Mouse (Mus musculus): ENCODE results near the gene Mmp14.

Gene Mmp14

DNA sequence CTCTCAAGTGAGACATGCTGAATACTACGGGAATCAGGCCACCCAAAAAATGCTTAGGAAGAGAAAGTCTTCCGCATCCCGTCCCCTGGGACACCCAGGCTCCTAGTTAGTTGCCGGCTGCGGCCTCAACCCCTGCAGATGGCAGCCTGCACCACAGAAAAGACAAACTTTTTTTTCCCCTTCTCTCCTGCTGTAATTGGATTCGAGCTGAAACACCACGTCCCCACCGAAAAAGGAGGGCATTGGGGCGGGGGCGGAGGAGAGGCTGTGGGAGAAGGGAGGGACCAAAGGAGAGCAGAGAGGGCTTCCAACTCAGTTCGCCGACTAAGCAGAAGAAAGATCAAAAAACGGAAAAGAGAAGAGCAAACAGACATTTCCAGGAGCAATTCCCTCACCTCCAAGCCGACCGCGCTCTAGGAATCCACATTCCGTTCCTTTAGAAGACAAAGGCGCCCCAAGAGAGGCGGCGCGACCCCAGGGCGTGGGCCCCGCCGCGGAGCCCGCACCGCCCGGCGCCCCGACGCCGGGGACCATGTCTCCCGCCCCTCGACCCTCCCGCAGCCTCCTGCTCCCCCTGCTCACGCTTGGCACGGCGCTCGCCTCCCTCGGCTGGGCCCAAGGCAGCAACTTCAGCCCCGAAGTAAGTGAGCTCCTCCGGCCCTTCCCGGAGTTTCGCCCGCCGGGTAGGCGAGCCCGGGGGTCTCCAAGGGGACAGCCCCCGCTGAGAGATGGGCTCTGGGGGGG is at the start of gene Mmp14:
Gene Mmp14, plus strand, starts transcription at position 279 of the 744 bp plus-strand sequence.
- DNase-seq (ENCODE audit: low spot score), result peak; percentile 78

DNA sequence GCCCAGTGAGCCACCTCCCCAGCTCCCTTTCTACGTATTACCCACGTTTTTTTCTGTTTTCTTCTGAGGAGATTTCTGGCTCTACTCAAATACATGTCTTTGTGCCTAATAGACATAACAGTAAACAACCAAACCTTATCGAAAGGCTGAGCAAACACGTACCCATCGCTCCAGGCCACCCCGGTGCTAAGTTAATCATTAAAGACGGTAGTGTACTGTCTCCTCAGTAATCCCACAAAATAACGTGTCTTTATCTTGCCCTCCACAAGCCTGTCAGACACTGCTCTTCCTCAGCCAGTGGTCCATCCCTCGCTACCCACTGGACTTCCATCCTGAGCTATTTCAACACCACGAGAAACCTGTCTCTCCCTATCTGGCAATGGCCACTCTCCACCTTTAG is 49.6 kb upstream of the Mmp14 start:
- DNase-seq (ENCODE audit: low spot score), result no peak

DNA sequence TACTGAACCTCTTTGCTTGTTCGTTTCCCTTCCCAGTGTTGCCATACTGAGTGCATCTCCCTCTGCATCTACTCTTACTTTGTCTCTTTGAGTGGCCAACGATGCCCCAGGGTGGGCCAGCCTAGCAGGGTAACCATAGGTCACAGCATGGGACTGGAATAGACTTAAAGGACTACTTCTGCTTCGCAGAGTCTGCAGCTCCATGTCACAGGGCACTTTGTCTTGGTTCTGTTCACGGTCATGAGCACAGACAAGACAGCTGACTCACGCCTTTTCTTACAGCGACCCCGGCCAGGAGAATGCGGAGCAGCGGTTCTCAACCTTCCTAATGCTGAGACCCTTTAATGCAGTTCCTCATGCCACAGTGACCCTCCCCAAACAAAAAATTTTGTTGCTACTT is 48.8 kb upstream of the Mmp14 start:
- DNase-seq (ENCODE audit: low spot score), result no peak

DNA sequence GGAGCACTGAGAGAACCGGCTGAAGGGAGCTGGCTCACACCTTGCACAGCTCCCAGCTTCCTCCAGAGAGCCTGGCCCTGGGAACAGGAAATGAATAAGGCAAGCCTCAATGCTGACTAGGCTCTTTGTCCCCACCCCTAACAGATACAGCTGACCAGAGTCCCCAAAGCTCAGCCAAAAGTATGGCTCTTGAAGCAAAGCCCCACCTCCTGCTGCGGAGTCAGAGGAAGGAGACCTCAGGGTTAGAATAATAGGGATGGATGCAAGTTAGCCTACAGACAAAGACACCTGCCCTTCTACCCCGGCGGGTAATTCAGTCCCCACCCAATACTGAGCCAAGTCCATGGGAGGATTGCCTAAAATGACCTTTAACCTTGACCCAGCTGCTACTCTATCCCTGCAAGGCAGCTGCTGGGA is 48.0 kb upstream of the Mmp14 start:
- no peak for DNase-seq (ENCODE audit: low spot score)

DNA sequence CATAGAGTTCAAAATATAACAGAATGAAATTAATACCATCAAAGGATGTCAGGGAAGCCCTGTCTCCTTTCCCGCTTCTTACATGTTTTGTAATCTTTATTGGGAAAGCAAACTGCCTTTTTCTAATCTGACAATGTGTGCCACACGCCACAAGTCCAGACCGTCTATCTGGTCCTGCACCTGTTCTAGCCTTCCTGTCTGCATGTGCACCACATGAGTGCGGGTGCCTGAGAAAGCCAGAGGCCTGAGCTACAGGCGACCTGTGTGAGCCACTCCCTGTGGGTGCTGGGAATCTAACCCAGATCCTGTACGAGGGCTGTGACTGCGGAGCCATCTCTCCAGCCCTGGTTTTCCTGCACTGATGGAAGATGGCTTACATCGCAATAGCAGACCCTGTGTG is 47.0 kb upstream of the Mmp14 start:
- no peak for DNase-seq (ENCODE audit: low spot score)

DNA sequence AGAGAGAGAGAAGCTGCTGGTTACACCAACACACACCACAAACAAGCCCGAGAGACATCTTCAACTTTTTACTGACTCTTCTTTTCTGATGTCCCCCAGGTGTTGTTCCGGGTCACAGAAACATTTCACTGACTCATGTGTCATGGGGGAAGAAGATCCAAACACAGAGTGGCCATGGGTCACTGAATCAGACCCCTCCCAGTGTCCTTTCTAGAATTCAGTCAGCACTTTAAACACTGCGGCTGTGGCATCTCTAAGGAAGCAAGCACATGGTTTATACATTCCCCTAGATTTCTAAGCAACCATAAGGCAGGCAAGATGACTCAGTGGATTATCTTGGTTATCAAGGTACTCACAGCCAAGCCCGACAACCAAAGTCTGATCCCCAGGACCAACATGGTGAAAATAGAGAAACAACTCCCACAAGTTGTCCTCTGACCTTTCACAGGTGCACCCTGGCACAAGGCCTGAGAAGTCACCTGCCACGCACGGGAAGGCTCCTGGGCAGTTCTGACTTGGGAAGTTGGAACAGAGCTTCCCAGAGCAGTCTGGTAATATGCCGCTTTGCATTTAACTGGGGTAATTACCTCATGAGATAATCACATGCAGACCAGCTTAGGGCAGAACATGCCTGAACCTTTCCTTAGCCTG is 45.3 kb upstream of the Mmp14 start:
- no peak for DNase-seq (ENCODE audit: low spot score)

DNA sequence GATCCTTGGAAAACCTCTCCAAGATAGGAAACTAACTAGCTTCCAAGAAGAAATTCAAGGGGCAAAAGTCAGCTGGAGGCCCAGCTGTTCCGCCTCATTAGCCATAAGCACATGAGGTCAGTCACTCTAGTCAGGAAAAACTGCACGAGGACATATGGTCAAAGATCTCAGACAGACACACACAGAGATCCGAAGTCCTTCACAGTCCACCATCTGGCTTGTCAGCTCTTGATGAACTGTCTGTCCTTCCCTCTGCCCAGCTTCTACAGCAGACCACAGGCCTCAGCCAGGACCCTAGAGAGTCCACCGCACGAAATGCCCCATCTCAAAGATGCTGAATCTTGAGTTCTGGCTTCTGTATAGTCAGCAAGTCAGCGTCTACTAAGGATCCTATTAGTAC is 43.9 kb upstream of the Mmp14 start:
- DNase-seq (ENCODE audit: low spot score), result peak; percentile 51

DNA sequence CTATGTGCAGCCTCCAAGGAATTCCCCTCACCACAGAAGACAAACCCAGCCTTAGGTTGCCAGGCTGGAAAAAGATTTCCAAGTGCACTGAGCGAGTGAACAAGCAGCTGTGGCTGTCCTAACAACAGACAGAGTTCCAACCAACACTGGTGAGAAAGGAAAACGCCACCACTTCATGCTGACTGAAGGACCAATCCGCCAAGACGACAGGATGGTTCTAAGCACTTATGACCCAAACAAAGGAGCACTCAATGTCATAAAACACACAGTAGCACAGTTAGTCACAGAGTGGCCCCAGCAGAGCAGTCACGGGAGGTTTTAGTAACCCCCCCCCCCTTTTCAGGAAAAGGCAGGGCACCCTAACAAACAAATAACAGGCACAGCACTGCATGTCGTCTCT is 40.6 kb upstream of the Mmp14 start:
- no peak for DNase-seq (ENCODE audit: low spot score)

DNA sequence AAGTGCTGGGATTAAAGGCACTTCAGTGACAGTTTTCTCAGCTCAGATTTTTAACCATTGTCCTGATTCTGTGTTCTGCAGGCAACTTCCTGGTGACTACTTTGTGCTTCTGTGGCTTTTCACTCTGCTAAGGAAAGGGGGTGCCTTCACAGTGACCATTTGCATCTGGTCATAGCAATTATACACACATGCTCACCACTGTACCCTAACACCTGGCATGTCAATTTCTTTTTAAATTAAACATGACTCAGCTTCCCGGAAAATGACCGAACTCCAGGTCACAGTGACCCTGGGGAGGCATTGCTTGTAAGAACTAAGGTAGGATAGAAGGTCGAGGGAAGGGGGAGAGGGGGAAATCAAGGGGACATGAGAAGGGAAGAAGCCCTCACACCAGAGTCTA is 37.6 kb upstream of the Mmp14 start:
- DNase-seq (ENCODE audit: low spot score), result no peak

DNA sequence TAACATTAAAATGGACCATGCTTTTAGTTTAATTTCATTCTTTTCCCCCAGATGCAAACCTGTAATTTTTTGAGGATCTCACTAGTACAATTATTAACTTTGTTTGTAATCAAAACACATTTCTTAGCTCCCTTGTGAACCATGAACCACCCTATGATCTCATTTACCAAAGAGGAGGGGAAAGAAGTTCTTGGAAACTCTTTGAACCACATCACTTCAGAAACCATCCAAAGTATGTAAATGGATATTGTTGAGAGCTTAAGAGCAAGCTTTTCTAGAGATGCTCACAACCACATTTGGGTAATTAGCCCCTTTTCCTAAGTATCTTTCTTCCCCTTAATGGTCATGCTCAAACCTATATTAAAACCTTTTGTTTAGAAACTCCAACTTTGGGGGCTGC is 37.1 kb upstream of the Mmp14 start:
- no peak for DNase-seq (ENCODE audit: low spot score)

DNA sequence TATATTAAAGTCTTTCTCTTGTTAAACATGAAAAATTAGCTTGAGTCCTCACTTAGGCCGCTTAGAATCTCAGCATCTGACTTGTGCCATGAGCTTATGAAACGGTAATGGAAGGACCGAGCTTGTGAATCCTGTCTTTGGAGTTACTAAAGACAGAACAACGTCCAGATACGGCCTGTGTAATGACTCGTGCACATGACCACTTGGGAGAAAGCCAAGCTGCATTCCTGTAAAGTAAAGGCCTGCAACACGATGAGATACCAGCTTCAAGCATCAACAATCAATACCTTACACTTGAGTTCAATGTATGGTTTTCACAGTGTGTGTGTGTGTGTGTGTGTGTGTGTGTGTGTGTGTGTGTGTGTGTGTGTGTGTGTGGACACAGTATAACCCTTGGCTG is 34.7 kb upstream of the Mmp14 start:
- no peak for DNase-seq (ENCODE audit: low spot score)

DNA sequence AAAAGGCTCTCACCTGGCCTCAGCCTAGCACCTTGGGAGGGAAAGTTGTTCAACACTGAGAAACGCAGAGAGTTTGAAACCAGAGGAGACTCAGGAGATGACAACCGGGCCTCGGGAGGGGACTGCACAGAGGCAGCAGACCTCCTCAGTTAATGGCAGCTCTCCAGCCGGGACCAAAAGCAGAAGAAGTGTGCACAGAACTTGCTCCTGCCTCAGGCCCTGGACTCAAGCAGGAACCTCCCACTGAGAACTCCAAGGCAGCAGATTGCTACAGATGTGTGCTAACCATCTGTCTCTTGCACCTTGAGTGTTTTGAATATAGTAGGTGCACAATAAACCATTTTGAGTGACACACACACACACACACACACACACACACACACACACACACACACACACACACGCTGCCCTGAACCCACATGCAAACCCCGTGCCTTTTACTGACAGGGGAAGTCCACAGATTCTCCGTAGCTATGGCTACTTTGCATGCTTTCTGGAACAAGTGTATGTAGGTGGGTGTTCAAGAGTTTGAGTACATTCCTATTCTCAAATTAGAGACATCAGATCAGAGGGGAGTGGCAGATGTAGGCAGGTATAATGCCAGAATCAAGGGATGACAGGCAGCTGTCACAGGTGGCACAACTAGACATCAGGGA is 33.4 kb upstream of the Mmp14 start:
- DNase-seq (ENCODE audit: low spot score), result no peak

DNA sequence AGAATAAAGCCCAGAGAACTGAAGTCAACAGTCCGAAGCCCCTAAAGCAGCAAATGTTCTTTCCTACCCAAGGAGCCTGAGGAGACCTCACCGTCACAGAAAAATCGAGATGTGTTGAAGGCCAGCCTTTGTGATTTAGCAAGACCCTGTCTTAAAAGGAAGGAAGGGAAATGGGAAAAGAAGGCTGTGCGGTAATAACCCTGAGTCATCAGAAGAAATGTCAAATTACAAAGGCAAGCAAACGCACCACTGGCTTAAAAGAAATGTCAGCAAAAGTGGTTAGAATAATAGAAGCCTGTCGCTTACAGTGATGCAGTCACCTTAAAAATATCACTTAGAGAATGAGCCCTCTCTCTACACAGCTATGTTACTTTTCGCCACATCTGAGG is 32.9 kb upstream of the Mmp14 start:
- no peak for DNase-seq (ENCODE audit: low spot score)

DNA sequence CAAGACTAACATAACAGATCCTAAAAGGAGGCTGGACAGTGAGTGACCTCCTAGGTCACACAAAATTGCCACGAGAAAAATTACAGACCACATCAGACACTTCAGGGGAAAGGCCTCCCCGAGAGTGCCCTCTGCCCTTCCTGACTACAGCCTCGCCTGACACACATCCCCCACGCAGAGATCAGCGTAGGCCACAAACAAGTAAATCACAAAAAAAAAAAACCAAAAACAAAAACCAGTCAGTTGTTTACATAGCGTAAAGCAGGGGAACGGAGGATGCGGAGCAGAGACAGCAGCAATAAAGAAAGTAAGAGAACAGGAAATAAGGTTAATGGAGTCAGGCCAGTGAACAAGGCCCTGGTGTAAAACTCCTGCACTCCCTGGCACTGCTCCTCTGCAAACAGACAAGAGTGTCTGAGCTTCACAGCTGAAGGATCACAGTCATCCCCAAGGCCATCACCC is 32.5 kb upstream of the Mmp14 start:
- DNase-seq (ENCODE audit: low spot score), result no peak

DNA sequence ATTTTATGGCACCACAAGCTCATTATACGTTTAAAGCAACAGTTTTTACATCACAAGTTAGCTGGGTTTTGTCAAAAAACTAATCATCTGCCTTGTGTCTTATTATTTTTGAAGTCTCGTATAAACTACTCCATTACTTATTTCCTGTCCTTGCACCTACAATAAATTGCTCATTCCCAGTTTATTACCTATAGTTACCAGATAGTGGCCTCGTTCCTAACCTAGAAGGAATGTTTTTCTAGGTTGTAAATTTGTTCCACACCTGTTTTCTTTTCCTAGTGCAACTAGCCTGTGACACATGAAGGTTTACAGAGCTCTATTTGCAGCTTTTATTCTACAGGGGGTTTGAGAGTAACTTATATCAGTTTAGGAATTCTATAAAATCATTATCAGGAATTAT is 29.7 kb upstream of the Mmp14 start:
- DNase-seq (ENCODE audit: low spot score), result no peak

DNA sequence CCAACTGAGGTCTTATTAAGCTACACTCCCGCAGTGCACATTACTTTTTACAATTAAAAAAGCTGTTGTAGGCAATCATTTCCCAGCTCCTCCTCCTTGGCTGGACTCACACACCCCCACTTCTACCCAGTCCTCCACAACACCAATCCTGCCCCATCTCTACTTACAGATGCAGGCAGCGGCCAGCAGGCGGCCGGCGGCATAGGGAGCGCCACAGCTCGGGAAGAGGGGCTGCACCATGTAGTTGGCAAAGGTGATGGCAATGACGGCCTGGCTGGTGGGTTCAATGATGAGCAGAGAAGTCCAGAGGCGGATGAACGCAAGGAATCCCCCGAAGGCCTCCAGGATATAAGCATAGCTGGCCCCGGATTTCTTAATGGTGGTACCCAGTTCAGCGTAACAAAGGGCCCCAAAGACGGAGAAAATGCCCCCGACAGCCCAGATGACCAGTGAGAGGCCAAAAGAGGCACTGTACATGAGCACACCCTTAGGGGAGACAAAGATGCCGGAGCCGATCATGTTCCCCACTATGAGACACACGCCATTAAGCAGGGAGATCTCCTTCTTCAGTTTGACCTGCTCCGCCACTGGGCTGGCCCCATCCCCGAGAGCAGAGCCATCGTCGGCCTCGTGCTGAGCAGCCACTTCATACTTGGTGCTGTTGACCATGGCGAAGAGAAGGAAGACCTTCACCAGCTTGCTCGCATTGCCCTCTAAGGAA is 22.9 kb upstream of the Mmp14 start:
- DNase-seq (ENCODE audit: low spot score), result no peak

DNA sequence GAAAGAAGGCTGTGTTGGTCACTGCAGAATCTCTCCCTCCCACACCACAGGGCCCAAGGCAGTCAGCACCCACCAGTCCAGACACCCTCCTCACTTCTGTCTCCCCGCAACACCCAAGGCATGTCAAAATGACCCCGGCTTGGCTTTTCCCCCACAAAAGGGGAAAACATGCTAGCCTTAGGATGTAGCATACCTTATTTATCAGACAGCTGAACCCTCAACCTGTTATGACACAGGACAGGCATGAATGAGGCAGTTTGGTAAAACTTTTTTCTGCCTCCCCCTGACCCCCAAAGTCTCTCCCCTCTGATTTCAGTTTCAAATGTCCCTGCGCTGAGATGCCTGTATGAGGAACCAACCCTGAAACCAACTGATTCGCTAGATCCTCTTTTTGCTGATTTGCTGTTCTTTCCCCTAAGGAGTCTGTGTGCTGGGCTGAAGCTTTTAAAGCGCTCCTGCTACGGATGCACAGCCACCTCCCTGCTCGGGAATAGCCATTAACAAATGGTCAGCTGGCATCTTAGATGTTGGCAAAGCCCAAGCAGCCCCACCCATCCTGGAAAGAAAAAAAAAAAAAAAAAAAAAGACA is 22.3 kb upstream of the Mmp14 start:
- no peak for DNase-seq (ENCODE audit: low spot score)

DNA sequence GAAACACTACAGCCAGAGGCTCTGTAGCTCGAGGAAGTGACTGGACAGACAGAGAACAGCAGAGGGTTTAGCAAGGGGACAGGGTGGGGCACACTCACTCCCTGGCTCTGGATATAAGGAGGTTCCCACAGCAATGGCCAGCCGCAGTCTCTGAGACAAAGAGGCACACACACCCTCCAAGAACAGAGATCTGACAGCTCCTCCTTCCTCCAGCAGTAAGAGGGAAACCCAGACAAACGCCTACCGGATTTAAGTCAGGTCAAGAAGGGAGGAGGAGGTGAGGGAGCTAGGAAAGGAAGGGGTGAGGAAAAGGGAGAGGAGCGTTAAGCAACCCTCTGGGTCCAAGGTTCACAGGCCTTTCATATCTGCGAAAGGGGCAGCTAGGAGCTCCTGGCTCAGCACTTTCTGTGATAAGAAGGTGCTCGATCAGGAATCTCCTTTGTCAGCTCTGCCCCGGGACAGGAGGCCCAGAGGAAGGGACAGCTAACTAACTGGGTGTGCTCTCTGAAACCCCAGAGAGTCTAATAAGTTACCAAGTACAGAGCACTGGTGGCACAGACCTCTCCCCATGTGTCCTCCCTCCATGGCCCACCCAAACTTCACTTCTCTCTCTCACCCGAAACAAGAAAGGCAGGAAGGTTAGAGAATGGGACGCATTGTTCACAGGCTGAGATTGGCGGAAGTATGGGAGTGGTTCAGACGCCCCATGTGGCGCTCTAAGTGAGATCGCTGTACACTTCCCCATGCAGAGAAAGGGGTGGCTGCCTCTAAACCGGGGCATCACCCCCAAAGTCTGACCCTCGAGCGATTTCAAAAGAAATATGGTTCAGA is 21.2 kb upstream of the Mmp14 start:
- no peak for DNase-seq (ENCODE audit: low spot score)

DNA sequence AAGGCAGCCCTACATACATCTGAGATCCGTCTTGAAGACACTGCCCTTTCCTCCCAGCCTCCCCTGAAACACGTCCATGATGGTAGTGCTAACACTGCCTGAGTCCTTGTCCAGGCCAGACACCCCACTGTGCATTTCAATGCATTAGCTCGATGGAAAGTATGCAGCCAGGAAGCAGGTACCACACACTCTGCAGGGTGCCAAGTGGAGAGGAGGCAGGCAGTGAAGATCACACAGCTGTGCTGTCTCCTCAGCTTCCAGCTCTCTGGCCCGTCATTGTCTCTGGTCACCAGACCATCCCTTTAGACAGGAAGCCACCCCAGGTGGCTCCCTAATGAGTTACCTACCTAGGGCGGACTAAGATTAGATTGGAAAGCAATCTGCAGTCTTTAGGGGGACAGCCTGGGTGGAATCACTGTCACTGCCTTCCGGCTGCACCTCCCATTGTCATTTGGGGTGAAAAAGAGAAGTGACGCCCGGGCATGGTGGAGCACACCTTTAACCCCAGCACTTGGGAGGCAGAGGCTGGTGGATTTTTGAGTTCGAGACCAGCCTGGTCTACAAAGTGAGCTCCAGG is 19.3 kb upstream of the Mmp14 start:
- DNase-seq (ENCODE audit: low spot score), result no peak

DNA sequence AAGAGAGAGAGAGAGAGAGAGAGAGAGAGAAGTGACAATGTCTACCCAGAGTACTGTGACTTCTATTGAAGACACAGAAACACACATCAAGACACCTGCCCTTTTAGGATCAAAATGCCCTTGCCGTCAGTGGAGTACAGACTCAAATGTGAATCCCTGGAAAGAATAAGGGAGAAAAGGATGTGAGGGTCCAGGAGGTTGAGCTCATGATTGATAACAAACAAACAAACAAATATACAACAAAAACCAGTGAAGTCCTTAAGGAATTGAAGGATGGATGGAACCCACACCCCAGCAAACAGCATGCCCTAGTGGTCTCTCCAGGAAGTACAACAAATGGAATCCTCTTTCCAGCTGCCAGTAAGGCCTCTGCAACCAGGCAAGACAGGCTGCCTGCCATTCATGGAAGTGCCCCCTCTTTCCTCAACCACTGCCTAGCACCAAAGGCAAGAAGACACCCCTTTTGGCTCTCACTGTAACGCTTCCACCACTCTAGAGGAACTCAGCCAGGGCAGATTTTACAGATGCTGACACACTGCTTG is 18.7 kb upstream of the Mmp14 start:
- DNase-seq (ENCODE audit: low spot score), result peak; percentile 81

Data from embryo, embryonic 10 days (tissue).